Mouse (Mus musculus): ENCODE data around the gene Defa31. TPM values are rescaled to one million over a fixed set of nuclear protein-coding genes. Genes with fewer than 3 reads are reported as not detected.
"Not testable (repeated sequence)": the region's sequence is repeated elsewhere in the genome, so short reads cannot be mapped to it uniquely, and the experiment has no call there.

The Defa31 gene
- not detected in 2 replicates for polyA plus RNA-seq (2012; rRNA removed)

- DNase-seq (ENCODE audit: extremely low spot score in 1 of 2, low spot score in 1 of 2), result not testable (repeated sequence)
These were observed at the start of gene Defa31 for GRCm38 (mm10) chr8:21191314-21191713. Gene Defa31 (plus strand): TSS chr8:21191614.

GRCm38 (mm10) chr8:21161977-21162376, 29.4 kb upstream of the Defa31 start, which contains the start of gene Defa22:
Gene Defa22 (plus strand): TSS chr8:21162277.
- DNase-seq (ENCODE audit: extremely low spot score in 1 of 2, low spot score in 1 of 2), result not testable (repeated sequence)

DNA sequence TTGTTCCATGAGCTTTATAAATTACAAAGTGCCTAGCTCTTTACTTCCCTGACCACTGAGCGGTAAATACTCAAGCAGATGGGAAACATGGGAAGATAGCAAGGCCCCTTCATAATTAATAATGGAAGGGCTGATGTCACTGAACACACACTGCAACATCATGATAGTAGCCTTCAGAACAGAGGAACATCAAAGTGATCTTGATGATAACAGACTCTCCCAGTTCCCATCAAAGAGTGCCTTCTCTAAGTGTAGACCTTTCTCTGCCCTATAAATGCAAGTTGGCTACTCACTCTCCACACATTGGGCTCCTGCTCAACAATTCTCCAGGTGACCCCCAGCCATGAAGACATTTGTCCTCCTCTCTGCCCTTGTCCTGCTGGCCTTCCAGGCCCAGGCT, 9.8 kb downstream of the Defa31 start, which contains the start of gene Gm15293:
Gene Gm15293, plus strand, starts transcription at position 301 of the 400 bp plus-strand sequence.
- not testable (repeated sequence) for DNase-seq (ENCODE audit: extremely low spot score in 1 of 2, low spot score in 1 of 2)

Other genes starting within 250 kb of the Defa31 start
- not detected in 2 replicates for gene AY761185, start 246.9 kb upstream of the Defa31 start, polyA plus RNA-seq (2012; rRNA removed)
- gene Defa21, start 166.1 kb upstream of the Defa31 start, polyA plus RNA-seq (2012; rRNA removed), result not detected in 2 replicates
- not detected in 2 replicates for gene Defa23, start 136.6 kb upstream of the Defa31 start, polyA plus RNA-seq (2012; rRNA removed)
- gene Defa35, start 126.6 kb upstream of the Defa31 start, polyA plus RNA-seq (2012; rRNA removed), result not detected in 2 replicates
- gene Defa25, start 107.2 kb upstream of the Defa31 start, polyA plus RNA-seq (2012; rRNA removed), result not detected in 2 replicates
- gene Gm14851, start 95.6 kb upstream of the Defa31 start, polyA plus RNA-seq (2012; rRNA removed), result not detected in 2 replicates
- gene Defa30, start 57.0 kb upstream of the Defa31 start, polyA plus RNA-seq (2012; rRNA removed), result not detected in 2 replicates
- gene Defa22, start 29.3 kb upstream of the Defa31 start, polyA plus RNA-seq (2012; rRNA removed), result not detected in 2 replicates
- gene Gm15293, start 9.9 kb downstream of the Defa31 start, polyA plus RNA-seq (2012; rRNA removed), result not detected in 2 replicates
- gene Gm15292, start 58.1 kb downstream of the Defa31 start, polyA plus RNA-seq (2012; rRNA removed), result not detected in 2 replicates
- gene Defa27, start 123.9 kb downstream of the Defa31 start, polyA plus RNA-seq (2012; rRNA removed), result not detected in 2 replicates
- not detected in 2 replicates for gene Defa29, start 135.4 kb downstream of the Defa31 start, polyA plus RNA-seq (2012; rRNA removed)
- not detected in 2 replicates for gene Defa2, start 186.9 kb downstream of the Defa31 start, polyA plus RNA-seq (2012; rRNA removed)
- gene Defa33, start 200.2 kb downstream of the Defa31 start, polyA plus RNA-seq (2012; rRNA removed), result not detected in 2 replicates
- gene Defa36, start 235.8 kb downstream of the Defa31 start, polyA plus RNA-seq (2012; rRNA removed), result not detected in 2 replicates